Mouse (Mus musculus) fibroblast of lung, adult 2 months (primary cell): Measurements from ENCODE around the gene Vsig10.

ENCODE experiments used
- DNase-seq: peaks from one replicate; pipeline ENCODE4 v3.0.0-alpha.2; 2011; ENCODE audit warnings: low read depth

The Vsig10 gene

GRCm38 (mm10) chr5:117381785-117382184 is 62.9 kb downstream of the Vsig10 start:
- no peak for DNase-seq

- no peak for DNase-seq
Observed at GRCm38 (mm10) chr5:117383198-117383597, 64.3 kb downstream of the Vsig10 start.

GRCm38 (mm10) chr5:117388296-117388751 is 69.4 kb downstream of the Vsig10 start:
- no peak for DNase-seq

GRCm38 (mm10) chr5:117388877-117389276 is 70.0 kb downstream of the Vsig10 start, which contains the start of gene Rfc5:
Gene Rfc5 (minus strand): TSS chr5:117389047.
- DNase-seq = peak; percentile 78

- DNase-seq = no peak
Observed at GRCm38 (mm10) chr5:117390895-117391294, 72.0 kb downstream of the Vsig10 start.

- no peak for DNase-seq
Observed at GRCm38 (mm10) chr5:117395834-117396233, 77.0 kb downstream of the Vsig10 start.

GRCm38 (mm10) chr5:117396596-117397014 is 77.7 kb downstream of the Vsig10 start:
- DNase-seq = no peak

- DNase-seq = no peak
Observed at GRCm38 (mm10) chr5:117397371-117397770, 78.5 kb downstream of the Vsig10 start.

DNA sequence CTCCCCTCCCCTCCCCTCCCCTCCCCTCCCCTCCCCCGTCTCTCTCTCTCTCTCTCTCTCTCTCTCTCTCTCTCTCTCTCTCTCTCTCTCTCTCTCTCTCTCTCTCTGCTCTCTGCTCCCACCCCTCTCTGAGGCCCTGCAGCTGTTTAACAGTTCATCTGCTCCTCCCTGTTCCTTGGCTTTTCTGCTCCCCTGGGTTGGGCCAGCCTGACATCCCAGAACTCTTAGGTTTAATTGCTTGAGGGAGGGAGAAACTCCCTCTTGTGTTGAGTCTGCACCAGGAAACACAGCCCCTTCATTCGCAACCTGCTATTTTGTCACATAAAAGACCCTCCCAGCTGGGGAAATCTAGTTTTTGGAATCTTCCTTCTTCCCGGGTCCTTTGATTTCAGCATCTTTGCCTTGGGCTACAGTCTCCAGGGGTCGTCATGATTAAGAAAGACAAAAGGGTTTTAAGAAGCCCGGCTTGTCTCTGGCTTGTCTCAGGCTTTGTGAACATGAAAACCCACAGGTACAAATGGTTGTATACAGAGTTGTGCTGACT is 79.2 kb downstream of the Vsig10 start:
- no peak for DNase-seq

- no peak for DNase-seq
Observed at GRCm38 (mm10) chr5:117399281-117399680, 80.4 kb downstream of the Vsig10 start.

DNA sequence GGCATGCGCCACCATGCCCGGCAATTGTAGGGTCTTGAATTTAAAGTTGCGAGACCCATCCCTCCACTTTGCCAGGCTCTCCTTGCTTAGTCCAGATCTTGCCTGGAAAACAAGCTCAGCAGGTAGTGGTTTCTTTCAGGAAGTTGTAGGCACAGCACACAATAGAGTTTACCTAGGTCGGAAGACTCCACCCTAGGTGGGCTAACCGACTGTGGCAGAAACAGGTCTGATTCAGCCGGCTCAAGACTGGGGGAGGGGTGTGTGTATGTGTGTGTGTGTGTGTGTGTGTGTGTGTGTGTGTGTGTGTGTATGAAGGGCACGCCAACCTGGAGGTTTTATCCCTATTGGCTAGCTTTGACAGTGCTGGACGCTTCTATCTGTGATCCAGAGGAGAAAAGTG is 84.7 kb downstream of the Vsig10 start:
- DNase-seq = no peak
